Comparison of ENCODE assay signal across 8 mouse cellular contexts in the genomic region with DNA sequence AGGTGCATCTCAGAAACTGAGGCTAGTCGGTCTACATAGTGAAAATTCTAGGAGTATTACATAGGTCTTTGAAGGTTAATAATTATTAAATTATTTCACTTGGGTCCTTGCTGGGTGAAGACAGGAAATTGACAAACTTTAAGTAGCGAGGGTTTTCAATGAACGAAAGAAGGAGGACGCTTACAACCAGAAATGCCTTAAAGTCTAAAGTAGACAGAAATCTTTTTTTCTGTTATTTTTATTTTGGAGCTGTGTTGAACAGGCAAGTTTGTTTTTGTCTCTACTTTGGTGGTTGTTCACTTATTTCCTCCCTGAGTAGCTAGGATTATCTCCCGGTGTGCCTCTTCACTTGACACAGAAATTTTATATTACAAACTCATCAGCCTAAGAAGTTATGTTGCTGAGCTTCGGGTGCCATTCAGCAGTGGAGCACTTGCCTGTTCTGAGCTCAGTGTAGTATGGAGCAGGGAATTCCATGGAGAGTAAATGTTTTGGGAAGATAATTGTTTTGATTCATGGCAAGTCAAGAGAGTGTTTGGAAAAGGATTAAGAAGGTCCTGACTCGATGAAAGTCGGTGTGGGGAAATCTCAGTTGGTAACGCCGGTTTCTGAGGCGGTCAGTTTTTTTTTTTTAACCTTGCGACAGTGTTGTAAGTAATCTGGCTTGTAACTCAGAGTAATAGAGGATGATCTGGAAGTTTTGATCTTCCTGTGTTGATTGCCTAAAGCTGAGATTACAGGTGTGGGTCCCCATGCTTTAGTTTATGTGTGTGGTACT. TPM values are rescaled to one million over a fixed set of nuclear protein-coding genes. Genes with fewer than 3 reads are reported as not detected.
DNase-seq lines count a peak whose midpoint lies in the region; ATAC-seq lines count a peak whose summit lies in the region.

No protein-coding gene starts in this region.

- peak overlapping the region; percentile 67 for H3K4me2 ChIP-seq in limb, embryonic 12.5 days
- peak overlapping the region; percentile 66 for H3K4me2 ChIP-seq in stomach, embryonic 16.5 days (ENCODE audit: low read depth, low read length)

- H3K4me1 ChIP-seq in megakaryocyte, embryonic 14.5 days, result peaks cover 23% of the 10 kb centered on the region
- H3K4me1 ChIP-seq in forebrain, embryonic 10.5 days, result peaks cover 33% of the 10 kb centered on the region
- H3K4me1 ChIP-seq in limb, embryonic 12.5 days (replicated peaks), result peaks cover 17% of the 10 kb centered on the region
- H3K4me1 ChIP-seq in stomach, embryonic 16.5 days (ENCODE audit: control insufficient read depth, insufficient read depth, low read length), result peaks cover 8% of the 10 kb centered on the region

- no peak for ATAC-seq in megakaryocyte, adult 5-6 weeks (ENCODE audit: poor library complexity, severe bottlenecking)
- no peak for ATAC-seq in limb, embryonic 12.5 days (ENCODE audit: insufficient number of reproducible peaks, insufficient read depth, low FRiP score, low TSS enrichment, low read depth)
- ATAC-seq in stomach, embryonic 16.5 days (ENCODE audit: insufficient read depth, low FRiP score), result no peak
- ATAC-seq in monocyte, adult 5-6 weeks (replicated peaks; ENCODE audit: insufficient number of reproducible peaks, low FRiP score, low TSS enrichment, poor library complexity, severe bottlenecking), result no peak
- no peak for ATAC-seq in megakaryocyte progenitor cell, adult 5-6 weeks (replicated peaks; ENCODE audit: poor library complexity)

- peak overlapping the region; percentile 70 for H3K9ac ChIP-seq in limb, embryonic 12.5 days (replicated peaks)
- peak overlapping the region; percentile 64 for H3K9ac ChIP-seq in stomach, embryonic 16.5 days (ENCODE audit: low read length)

- H3K27me3 ChIP-seq in megakaryocyte, embryonic 14.5 days (replicated peaks), result no peaks in the 10 kb centered on the region
- H3K27me3 ChIP-seq in forebrain, embryonic 10.5 days (ENCODE audit: poor library complexity, severe bottlenecking), result no peaks in the 10 kb centered on the region
- H3K27me3 ChIP-seq in limb, embryonic 12.5 days, result no peaks in the 10 kb centered on the region
- H3K27me3 ChIP-seq in stomach, embryonic 16.5 days (ENCODE audit: control insufficient read depth, insufficient read depth, low read length), result no peaks in the 10 kb centered on the region

- H3K9me3 ChIP-seq in megakaryocyte, embryonic 14.5 days, result no peaks in the 10 kb centered on the region
- 0 out of 2 replicates have a peak, but pooled peaks cover 4% of the 10 kb centered on the region for H3K9me3 ChIP-seq in forebrain, embryonic 10.5 days
- H3K9me3 ChIP-seq in limb, embryonic 12.5 days, result no peaks in the 10 kb centered on the region
- no peaks in the 10 kb centered on the region for H3K9me3 ChIP-seq in stomach, embryonic 16.5 days (replicated peaks; ENCODE audit: control insufficient read depth, low read length)

- peaks cover 22% of the 10 kb centered on the region for H3K36me3 ChIP-seq in megakaryocyte, embryonic 14.5 days (replicated peaks; ENCODE audit: low read length)
- peaks cover 61% of the 10 kb centered on the region for H3K36me3 ChIP-seq in forebrain, embryonic 10.5 days (replicated peaks)
- peaks cover 32% of the 10 kb centered on the region for H3K36me3 ChIP-seq in limb, embryonic 12.5 days
- no peaks in the 10 kb centered on the region for H3K36me3 ChIP-seq in stomach, embryonic 16.5 days (ENCODE audit: control insufficient read depth, insufficient read depth, low read length)

- peak overlapping the region; percentile 93 for H3K4me3 ChIP-seq in megakaryocyte, embryonic 14.5 days (replicated peaks)
- H3K4me3 ChIP-seq in forebrain, embryonic 10.5 days, result peak overlapping the region; percentile 65
- peak overlapping the region; percentile 59 for H3K4me3 ChIP-seq in limb, embryonic 12.5 days (replicated peaks)
- H3K4me3 ChIP-seq in stomach, embryonic 16.5 days (replicated peaks; ENCODE audit: low read length), result peak overlapping the region; percentile 63

- H3K27ac ChIP-seq in forebrain, embryonic 10.5 days, result peak overlapping the region; percentile 82
- no peak overlapping the region for H3K27ac ChIP-seq in limb, embryonic 12.5 days
- no peak overlapping the region for H3K27ac ChIP-seq in stomach, embryonic 16.5 days (ENCODE audit: low read length)

- 29% methylated on average over 12 of the region's 12 CpGs for WGBS in forebrain, embryonic 10.5 days
- 25% methylated on average over 12 of the region's 12 CpGs for WGBS in limb, embryonic 12.5 days
- 4% methylated on average over 12 of the region's 12 CpGs for WGBS in stomach, embryonic 16.5 days

- DNase-seq in forebrain, embryonic 10.5 days (ENCODE audit: extremely low spot score, low spot score), result no peak
- DNase-seq in cerebellum, postnatal 10 days, result no peak

RNA-seq across cellular contexts. Expression of a gene that starts 0.8 kb away (rescaled TPM):
- 0.20 TPM in 1 of 2 replicates, not detected in the other for polyA plus RNA-seq in megakaryocyte, embryonic 14.5 days (2012; ENCODE audit: insufficient read depth, low replicate concordance)
- total RNA-seq in megakaryocyte, adult 5-6 weeks (2015), result 25.7 and 34.4 TPM in 2 replicates
- total RNA-seq in megakaryocyte, adult 5-6 weeks (2017), result 34.5 and 35.6 TPM in 2 replicates
- 15.0 and 15.8 TPM in 2 replicates for polyA plus RNA-seq in forebrain, embryonic 10.5 days (2016; fragmentation: Nextera tagmentation; extraction: Ambion mirVana)
- 8.9 and 9.2 TPM in 2 replicates for polyA plus RNA-seq in limb, embryonic 12.5 days (2016; fragmentation: Nextera tagmentation; extraction: Ambion mirVana)
- polyA plus RNA-seq in stomach, embryonic 16.5 days (2015; fragmentation: Nextera tagmentation; extraction: Ambion mirVana), result 5.2 and 6.9 TPM in 2 replicates
- 8.2 to 13.5 TPM (median 10.6 TPM) in 3 replicates for total RNA-seq in monocyte, adult 5-6 weeks (2017)
- total RNA-seq in megakaryocyte progenitor cell, adult 5-6 weeks (2015), result 38.0 and 40.1 TPM in 2 replicates
- 38.9 and 39.1 TPM in 2 replicates for total RNA-seq in megakaryocyte progenitor cell, adult 5-6 weeks (2017)

RNA-seq across cellular contexts. Expression of a gene that starts 0.9 kb away (rescaled TPM):
- 0.52 and 2.2 TPM in 2 replicates for polyA plus RNA-seq in megakaryocyte, embryonic 14.5 days (2012; ENCODE audit: insufficient read depth, low replicate concordance)
- 22.1 and 24.2 TPM in 2 replicates for total RNA-seq in megakaryocyte, adult 5-6 weeks (2015)
- 42.7 and 47.2 TPM in 2 replicates for total RNA-seq in megakaryocyte, adult 5-6 weeks (2017)
- polyA plus RNA-seq in forebrain, embryonic 10.5 days (2016; fragmentation: Nextera tagmentation; extraction: Ambion mirVana), result 27.9 and 29.5 TPM in 2 replicates
- 32.5 and 33.8 TPM in 2 replicates for polyA plus RNA-seq in limb, embryonic 12.5 days (2016; fragmentation: Nextera tagmentation; extraction: Ambion mirVana)
- 25.5 and 28.5 TPM in 2 replicates for polyA plus RNA-seq in stomach, embryonic 16.5 days (2015; fragmentation: Nextera tagmentation; extraction: Ambion mirVana)
- total RNA-seq in monocyte, adult 5-6 weeks (2017), result 80.7 to 102 TPM (median 84.5 TPM) in 3 replicates
- 20.5 and 25.2 TPM in 2 replicates for total RNA-seq in megakaryocyte progenitor cell, adult 5-6 weeks (2015)
- total RNA-seq in megakaryocyte progenitor cell, adult 5-6 weeks (2017), result 33.5 and 39.0 TPM in 2 replicates

RNA-seq across cellular contexts. Expression of a gene that starts 33.5 kb away (rescaled TPM):
- polyA plus RNA-seq in megakaryocyte, embryonic 14.5 days (2012; ENCODE audit: insufficient read depth, low replicate concordance), result 2.3 TPM in 1 of 2 replicates, not detected in the other
- 39.0 and 40.4 TPM in 2 replicates for total RNA-seq in megakaryocyte, adult 5-6 weeks (2015)
- total RNA-seq in megakaryocyte, adult 5-6 weeks (2017), result 42.2 and 48.4 TPM in 2 replicates
- 53.5 and 53.7 TPM in 2 replicates for polyA plus RNA-seq in forebrain, embryonic 10.5 days (2016; fragmentation: Nextera tagmentation; extraction: Ambion mirVana)
- polyA plus RNA-seq in limb, embryonic 12.5 days (2016; fragmentation: Nextera tagmentation; extraction: Ambion mirVana), result 66.1 and 67.7 TPM in 2 replicates
- 48.6 and 53.4 TPM in 2 replicates for polyA plus RNA-seq in stomach, embryonic 16.5 days (2015; fragmentation: Nextera tagmentation; extraction: Ambion mirVana)
- total RNA-seq in monocyte, adult 5-6 weeks (2017), result 89.4 to 102 TPM (median 99.0 TPM) in 3 replicates
- total RNA-seq in megakaryocyte progenitor cell, adult 5-6 weeks (2015), result 34.8 and 37.2 TPM in 2 replicates
- 39.6 and 51.1 TPM in 2 replicates for total RNA-seq in megakaryocyte progenitor cell, adult 5-6 weeks (2017)

RNA-seq across cellular contexts. Expression of a gene that starts 50.8 kb away (rescaled TPM):
- 0.30 TPM in 1 of 2 replicates, not detected in the other for polyA plus RNA-seq in megakaryocyte, embryonic 14.5 days (2012; ENCODE audit: insufficient read depth, low replicate concordance)
- not detected in 2 replicates for total RNA-seq in megakaryocyte, adult 5-6 weeks (2015)
- 0.22 TPM in 1 of 2 replicates, not detected in the other for total RNA-seq in megakaryocyte, adult 5-6 weeks (2017)
- polyA plus RNA-seq in forebrain, embryonic 10.5 days (2016; fragmentation: Nextera tagmentation; extraction: Ambion mirVana), result 0.15 and 0.27 TPM in 2 replicates
- 0.14 TPM in 1 of 2 replicates, not detected in the other for polyA plus RNA-seq in limb, embryonic 12.5 days (2016; fragmentation: Nextera tagmentation; extraction: Ambion mirVana)
- 0.25 and 0.46 TPM in 2 replicates for polyA plus RNA-seq in stomach, embryonic 16.5 days (2015; fragmentation: Nextera tagmentation; extraction: Ambion mirVana)
- 6.2 to 6.5 TPM (median 6.3 TPM) in 3 replicates for total RNA-seq in monocyte, adult 5-6 weeks (2017)
- total RNA-seq in megakaryocyte progenitor cell, adult 5-6 weeks (2015), result not detected in 2 replicates
- 0.74 and 1.5 TPM in 2 replicates for total RNA-seq in megakaryocyte progenitor cell, adult 5-6 weeks (2017)

RNA-seq across cellular contexts. Expression of a gene that starts 54.3 kb away (rescaled TPM):
- 12.9 and 128 TPM in 2 replicates for polyA plus RNA-seq in megakaryocyte, embryonic 14.5 days (2012; ENCODE audit: insufficient read depth, low replicate concordance)
- 68.9 and 78.0 TPM in 2 replicates for total RNA-seq in megakaryocyte, adult 5-6 weeks (2015)
- total RNA-seq in megakaryocyte, adult 5-6 weeks (2017), result 58.5 and 73.2 TPM in 2 replicates
- 142 and 161 TPM in 2 replicates for polyA plus RNA-seq in forebrain, embryonic 10.5 days (2016; fragmentation: Nextera tagmentation; extraction: Ambion mirVana)
- polyA plus RNA-seq in limb, embryonic 12.5 days (2016; fragmentation: Nextera tagmentation; extraction: Ambion mirVana), result 150 and 153 TPM in 2 replicates
- polyA plus RNA-seq in stomach, embryonic 16.5 days (2015; fragmentation: Nextera tagmentation; extraction: Ambion mirVana), result 86.0 and 107 TPM in 2 replicates
- total RNA-seq in monocyte, adult 5-6 weeks (2017), result 102 to 176 TPM (median 115 TPM) in 3 replicates
- 102 and 117 TPM in 2 replicates for total RNA-seq in megakaryocyte progenitor cell, adult 5-6 weeks (2015)
- 106 and 130 TPM in 2 replicates for total RNA-seq in megakaryocyte progenitor cell, adult 5-6 weeks (2017)

Comparison
In these comparisons a context has a peak if more than half of its experiments do, and no peak if none do; other contexts are left out.
1. RNA of a gene that starts 33.5 kb away (polyA plus RNA-seq): 66.1 to 67.7 TPM in limb, embryonic 12.5 days, 53.5 to 53.7 TPM in forebrain, embryonic 10.5 days and 48.6 to 53.4 TPM in stomach, embryonic 16.5 days; 2.3 TPM in megakaryocyte, embryonic 14.5 days; every median in the first group is over 10 times any median in the second.
2. Peak in every context shown above with its lines, with median percentiles within 50 percentile points of each other: H3K4me3 ChIP-seq.